Mouse (Mus musculus): ENCODE data around the gene Scube2. TPM values are rescaled to one million over a fixed set of nuclear protein-coding genes. Genes with fewer than 3 reads are reported as not detected.

Scube2 gene
- total RNA-seq, 2 experiments from 2014 or later = 1.3 to 1.4 TPM

DNA sequence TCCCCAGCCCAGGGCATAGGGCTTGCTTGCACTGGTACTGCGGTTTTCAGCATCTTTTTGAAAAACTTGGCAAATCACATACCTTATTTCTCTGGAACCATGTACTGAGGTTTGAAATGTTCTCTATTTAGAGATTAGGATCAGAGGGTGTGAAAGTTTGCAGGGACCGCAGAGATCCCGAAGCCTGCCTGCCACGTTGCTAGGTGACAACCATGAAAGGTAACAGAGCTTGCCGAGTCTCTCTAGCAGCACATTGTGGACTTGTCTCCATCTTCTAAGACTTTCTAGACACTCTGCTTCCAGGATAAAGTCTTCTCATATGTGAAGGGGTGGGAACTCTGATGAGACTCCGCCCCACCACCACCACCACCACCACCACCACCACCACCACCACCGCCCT lies 13.5 kb downstream of the Scube2 start:
- no peak for DNase-seq (ENCODE audit: low spot score in 2 of 2)

GRCm38 (mm10) chr7:109850531-109850930 lies 14.9 kb downstream of the Scube2 start:
- no peak for DNase-seq (ENCODE audit: low spot score in 2 of 2)

DNA sequence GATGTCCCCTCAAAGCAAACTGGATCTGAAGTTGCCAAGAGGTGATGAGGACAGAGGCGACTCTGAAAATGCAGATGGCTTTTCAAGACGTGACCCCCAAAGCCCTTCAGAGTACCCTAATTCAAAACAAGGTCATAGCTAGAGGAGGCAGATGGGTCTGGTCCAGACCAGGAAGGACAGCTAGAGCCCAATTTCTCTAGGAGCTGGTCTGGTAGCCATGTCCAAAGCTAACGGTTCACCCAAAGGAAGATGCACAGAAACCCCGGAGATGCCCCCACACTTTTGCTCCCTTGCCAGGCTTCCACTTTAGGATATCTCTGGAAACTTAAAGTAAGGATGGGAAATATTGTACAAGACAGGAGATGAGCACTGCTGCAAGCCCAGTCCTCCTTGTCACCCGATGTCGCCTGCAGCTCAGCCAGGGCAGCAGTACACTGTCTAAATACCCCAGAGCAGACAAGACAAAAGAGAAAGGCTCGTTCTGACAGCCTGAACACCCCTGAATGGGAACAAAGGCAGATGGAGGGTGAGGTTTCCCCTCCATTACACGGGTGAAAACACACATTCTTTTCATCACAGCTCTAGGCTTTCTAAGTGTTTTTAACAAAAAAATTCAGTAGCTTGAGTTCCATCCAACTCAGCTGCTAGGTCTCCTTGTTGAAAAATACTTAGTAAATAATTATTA lies 15.6 kb downstream of the Scube2 start:
- no peak for DNase-seq (ENCODE audit: low spot score in 2 of 2)

DNA sequence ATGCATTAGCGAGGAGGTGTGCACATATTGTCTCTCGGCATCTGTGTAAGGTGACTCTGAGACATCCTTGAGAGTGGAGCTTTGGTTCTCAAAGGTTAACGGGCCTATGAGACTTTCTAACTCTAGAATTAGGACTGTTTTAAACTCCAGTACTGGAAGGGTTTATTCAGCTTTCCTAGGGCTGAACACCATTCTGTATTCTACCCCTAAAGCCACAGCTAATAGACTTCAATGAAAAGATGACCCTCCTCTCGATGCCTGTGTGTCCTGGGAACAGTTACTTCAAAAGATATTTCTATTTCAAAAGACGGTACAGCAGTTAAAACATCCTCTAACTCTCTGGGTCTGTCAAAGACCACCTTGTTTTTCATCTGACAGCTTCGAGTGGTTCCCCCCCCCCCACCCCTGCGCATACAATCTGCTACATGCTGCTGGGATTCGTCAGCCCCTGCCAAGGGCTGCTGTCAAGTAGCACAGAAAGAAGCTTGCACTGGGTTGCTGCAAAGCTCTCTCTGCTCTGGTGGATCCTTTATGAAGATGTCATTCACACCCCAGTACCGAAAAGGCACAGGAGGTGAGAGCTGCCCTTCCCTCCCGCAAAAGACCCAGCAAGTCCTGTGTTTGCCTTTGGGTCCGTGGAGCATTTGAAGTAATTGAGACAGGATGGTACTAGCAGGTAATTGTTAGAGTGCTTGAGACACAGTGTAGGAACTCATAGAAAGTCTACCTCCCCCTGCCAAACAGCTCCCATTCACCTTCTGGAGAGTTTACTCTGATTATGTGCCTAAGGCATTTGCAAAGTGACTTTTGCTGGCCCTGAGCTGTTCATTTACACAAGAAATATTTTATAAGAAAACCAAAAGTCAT lies 16.4 kb downstream of the Scube2 start:
- no peak for DNase-seq (ENCODE audit: low spot score in 2 of 2)

DNA sequence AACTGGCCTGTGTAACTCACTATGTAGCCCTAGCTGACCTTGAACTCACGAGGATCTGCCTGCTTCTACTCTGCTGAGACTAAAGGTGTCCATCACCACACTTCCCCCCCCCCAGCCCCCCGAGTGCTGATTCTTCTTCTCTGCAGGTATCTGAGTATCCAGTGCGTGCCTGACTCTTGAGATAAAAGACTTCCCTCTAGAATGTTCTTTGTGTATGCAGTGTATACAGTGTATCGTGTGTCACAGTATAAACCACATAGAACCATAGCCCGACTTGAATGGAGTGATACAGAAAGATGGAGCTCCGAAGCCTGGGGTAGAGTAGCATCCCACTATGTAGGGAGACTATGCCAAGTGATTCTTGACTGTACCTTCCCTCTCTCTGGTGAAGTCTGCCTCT lies 21.4 kb downstream of the Scube2 start:
- no peak for DNase-seq (ENCODE audit: low spot score in 2 of 2)

DNA sequence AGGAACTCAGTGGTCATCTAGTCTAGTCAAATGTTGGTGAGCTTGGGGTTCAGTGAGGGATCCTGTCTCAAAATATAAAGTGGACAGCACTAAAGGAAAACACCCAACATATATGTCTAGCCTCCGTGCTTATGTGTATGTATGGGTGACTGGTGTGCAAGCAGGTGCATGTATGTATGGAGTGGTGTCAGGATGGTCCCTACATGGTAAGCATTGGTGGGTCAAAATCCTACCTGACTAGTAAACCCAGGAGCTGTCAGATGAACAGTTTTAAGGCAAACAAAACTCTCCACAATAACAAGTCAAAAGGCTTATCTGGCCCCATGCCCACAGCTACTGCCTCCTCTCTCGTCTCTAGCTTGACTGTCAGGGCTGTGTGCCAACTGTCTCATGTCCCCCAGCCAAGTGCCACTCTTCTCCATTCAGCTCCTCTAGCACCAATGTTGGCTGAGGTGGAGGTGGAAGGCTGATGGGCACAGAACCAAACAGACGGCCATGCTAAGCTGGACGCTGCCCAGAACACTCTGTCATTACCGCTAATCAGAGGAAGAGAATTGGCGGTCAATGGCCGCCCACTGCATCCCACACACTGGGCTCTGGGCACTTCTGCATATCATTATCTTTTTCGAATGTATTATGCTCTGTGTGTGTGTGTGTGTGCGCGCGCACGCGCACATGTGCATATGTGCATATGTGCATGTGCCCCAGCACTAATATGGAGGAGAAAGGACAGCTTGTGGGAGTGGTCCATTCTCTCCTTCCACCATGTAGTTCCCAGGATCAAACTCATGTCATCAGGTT lies 23.7 kb downstream of the Scube2 start:
- DNase-seq (ENCODE audit: low spot score in 2 of 2) = peak; percentile 63 to 66

DNA sequence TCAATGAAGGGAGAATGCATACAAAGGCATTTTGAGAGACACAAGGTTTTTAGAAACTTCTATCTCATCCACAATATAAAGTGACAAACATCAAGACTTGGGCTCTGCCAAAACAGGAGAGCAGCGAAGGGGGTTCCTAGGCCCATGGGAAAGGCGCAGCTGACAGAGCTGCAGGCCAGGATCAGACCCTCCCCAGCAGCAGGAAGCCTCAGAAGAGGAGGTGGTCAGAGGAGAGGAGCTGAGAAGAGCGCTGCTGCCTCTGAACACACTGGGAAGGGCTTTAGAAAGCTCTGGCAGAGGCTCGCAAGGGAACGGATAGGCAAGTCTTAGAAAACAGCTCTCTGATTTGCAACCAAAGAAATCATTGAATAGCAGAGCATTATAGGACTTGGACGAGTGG lies 24.4 kb downstream of the Scube2 start:
- DNase-seq (ENCODE audit: low spot score in 2 of 2) = no peak

DNA sequence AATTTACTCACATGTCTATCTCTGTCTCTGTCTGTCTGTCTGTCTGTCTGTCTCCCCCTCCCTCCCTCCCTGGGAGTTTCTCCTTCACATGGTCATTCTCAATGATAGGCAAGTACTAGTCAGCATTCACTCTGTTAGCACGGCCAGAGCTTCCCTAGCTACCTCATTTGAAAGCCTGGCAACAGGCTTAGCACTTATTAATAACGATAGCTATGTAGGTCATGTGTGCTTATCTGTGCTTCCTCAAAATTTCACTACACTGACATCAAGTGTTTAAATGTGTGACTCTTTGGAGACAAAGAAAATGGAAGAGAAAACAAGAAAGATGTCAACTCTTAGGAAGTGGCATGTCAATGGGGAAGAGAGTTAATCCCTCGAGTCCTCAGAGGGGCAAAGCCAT lies 26.9 kb downstream of the Scube2 start:
- no peak for DNase-seq (ENCODE audit: low spot score in 2 of 2)

DNA sequence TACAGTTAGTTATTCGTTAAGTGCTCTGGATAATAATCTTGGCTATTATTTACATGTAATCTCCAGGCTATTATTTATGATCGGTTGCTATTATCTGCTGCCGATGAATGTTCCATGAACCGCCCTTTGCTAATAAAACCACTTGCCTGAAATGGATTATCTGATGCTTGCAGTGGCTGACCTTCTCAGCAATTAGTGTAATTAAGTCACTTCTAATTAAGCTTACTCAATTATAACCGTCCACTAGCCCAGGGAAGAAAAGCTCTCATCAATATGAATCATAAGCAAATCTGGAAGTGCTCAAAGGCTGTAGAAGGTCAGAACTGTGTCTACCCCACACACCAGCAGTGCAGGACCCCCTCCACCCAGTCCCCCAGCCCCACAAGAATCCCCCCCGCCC lies 27.8 kb downstream of the Scube2 start:
- DNase-seq (ENCODE audit: low spot score in 2 of 2) = no peak

DNA sequence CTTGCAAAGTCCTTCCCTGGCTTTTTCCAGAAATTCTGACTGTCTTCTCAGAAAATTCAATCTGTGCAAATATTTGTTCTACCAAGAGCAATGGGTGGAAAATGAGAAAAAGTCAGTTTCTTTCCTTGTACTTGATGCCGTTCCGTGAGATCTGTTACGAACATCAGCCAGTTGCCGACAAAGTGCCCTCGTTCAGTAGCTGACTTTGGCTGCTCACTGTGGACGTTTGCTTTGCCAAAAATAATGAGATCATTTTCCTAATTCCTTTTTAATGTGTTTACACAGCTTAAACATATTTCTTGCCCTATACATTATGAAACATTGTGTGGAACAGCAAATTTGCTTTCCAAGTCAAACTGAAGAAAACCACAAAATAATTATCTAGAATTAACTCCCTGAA lies 30.6 kb downstream of the Scube2 start:
- DNase-seq (ENCODE audit: low spot score in 2 of 2) = no peak

- DNase-seq (ENCODE audit: low spot score in 2 of 2) = no peak
Observed at GRCm38 (mm10) chr7:109831376-109831775, 34.1 kb downstream of the Scube2 start.

DNA sequence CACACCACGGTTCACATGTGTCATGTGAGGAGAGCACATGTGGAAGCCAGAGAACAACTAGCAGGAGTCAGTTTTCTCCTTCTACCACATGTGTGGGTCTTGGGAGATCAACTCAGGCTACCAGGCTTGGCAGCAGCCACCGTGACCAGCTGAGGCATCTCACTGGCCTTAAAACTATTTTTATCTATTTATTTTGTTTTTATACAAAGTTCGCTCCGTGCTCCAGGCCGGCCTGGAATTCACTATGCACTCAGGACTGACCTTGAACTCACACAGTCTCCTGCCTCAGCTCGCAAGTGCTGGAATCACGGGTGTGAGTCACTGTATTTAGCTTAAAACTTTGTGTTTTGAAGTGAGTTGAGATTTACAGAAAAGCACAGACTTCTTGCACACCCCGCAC lies 38.6 kb downstream of the Scube2 start:
- no peak for DNase-seq (ENCODE audit: low spot score in 2 of 2)

GRCm38 (mm10) chr7:109825293-109825692 lies 40.2 kb downstream of the Scube2 start:
- DNase-seq (ENCODE audit: low spot score in 2 of 2) = peak in 1 of 2 experiments; percentile 58

DNA sequence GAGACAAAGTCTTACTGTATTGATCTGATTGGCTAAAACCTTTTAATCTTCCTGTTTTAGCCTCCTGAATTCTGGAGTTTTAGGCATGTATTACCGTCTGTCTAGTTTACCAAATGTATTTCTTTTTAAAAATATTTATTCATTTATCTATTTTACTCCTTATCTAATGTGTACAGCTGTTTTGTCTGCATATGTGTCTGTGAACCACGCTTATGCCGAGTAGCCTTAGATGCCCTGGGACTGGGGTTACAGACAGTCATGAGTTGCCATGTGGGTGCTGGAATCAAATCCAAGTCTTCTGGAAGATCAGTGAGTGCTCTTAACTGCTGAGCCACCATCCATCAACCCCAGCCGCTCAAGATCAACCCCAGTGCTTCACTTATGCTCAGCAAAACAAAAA lies 46.9 kb downstream of the Scube2 start:
- no peak for DNase-seq (ENCODE audit: low spot score in 2 of 2)

GRCm38 (mm10) chr7:109817954-109818353 lies 47.5 kb downstream of the Scube2 start:
- DNase-seq (ENCODE audit: low spot score in 2 of 2) = no peak

DNA sequence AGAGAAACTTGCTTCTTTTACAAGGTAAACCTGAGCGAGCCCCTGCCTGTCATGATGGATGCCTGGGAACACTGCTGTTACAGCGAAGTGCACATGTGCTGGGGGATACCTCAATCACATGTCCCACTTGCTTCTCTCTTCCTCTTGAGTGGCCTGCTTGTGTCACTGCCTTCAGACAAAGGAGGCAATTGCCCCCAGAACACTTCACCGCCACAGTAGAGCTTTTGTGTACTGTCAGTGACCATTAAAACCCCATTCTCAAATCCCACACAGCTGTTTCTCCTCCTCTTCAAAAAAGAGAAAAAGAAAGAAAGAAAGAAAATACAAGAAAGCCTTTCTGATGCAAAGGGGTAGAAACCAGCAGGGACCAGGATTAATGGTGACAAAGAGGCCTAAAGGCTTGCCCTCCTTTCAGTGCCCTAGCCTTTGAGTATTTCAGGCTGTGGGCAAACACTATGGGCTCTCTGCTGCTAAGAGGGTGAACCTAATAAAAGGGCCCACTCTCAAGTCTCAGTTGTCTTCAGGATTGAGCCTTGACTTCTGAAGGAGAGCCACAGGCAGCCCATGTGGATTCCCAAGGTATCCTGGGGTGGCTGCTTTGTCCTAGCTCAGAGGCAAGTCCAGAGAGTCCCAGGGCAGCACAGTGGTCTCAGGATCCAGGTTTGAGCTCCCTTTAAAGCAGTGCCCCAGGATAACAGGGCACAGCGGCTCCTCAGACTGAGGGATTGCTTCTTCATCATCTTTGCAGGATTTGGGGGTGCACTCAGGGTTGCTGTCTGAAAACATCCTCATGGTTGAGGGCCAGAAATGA lies 51.9 kb downstream of the Scube2 start:
- no peak for DNase-seq (ENCODE audit: low spot score in 2 of 2)

GRCm38 (mm10) chr7:109807616-109808485 lies 57.6 kb downstream of the Scube2 start:
- no peak for DNase-seq (ENCODE audit: low spot score in 2 of 2)

DNA sequence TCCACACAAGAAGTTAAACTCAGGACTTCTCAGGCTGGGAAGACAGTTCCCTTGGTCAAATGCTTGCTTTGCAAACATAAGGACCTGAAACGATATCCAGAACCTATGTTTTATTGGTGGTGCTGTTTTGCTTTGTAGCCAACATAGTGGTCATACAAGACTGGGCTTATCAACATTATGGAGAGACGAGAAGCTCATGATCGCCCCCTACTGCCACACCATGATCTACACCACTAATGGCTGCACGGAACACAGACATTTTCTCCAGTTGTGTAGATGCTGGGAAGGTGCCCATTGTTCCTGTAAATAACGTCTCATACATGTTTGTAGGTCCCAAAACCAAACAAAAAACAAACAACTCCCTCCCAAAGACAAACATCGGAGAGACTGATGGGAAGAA lies 60.6 kb downstream of the Scube2 start:
- no peak for DNase-seq (ENCODE audit: low spot score in 2 of 2)

- no peak for DNase-seq (ENCODE audit: low spot score in 2 of 2)
Observed at GRCm38 (mm10) chr7:109804355-109804754, 61.1 kb downstream of the Scube2 start.

DNA sequence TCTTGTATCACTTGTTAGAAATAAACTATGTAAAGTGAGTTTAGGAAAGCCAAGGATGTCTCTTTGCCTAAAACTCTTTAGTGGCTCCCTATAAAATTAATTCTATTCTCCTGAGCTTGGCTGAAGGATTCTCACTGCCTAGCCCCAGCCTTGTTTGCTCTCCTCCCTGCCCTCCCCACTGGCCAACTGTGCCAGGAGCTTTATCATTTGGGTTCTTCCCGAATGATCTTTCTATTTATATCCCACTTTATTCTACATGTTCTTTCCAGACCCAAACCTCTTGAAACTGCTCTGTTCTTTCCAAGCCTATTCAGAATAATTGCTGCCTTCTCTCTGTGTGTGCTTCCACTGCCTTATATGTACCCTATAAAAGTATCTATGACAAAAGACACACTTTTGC lies 62.0 kb downstream of the Scube2 start:
- no peak for DNase-seq (ENCODE audit: low spot score in 2 of 2)

Data from layer of hippocampus, adult 18-20 months (tissue).